ENCODE assay signal across 22 mouse cellular contexts in the genomic region with DNA sequence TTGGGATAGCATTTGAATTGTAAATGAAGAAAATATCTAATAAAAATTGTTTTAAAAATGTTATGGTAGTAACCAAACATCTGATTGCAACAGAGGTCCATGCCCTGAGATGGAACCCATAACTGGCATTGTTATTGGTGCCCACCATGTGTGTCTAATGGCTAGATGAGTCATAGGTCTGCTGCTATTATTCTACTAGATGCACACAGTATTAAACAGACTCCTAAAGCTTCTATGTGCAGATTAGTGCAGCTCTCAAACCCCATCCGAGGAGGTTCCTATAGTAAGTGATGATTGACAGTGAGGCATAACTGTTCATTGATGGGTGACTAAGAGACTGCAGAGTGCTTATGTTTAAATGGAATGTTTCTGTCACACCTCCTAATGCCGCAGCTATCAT. TPM values are rescaled to one million over a fixed set of nuclear protein-coding genes. Genes with fewer than 3 reads are reported as not detected.
"Had no signal": no experiment of that assay in that cellular context is flagged by ENCODE, and none has a peak within 500 bp of the region (broad histone marks: within the 10 kb centered on the region; RNA-seq: fewer than 3 reads in every experiment).

No protein-coding gene starts in this region.

- H3K27ac ChIP-seq: neural tube, embryonic 13.5 days; neural tube, embryonic 15.5 days; stomach, embryonic 15.5 days; stomach, postnatal 0 days had no signal

- DNase-seq: retina, postnatal 1 day; right cerebral cortex, adult 18-20 months; right cerebral cortex, postnatal 14 days; right cerebral cortex, postnatal 25 days; right cerebral cortex, postnatal 4 days; spleen, adult 18-20 months; thymus, adult 18-20 months; thymus, adult 2 months; thymus, postnatal 14 days; thymus, postnatal 25 days; thymus, postnatal 36 days; thymus, postnatal 4 days had no signal

- H3K4me3 ChIP-seq: neural tube, embryonic 13.5 days; neural tube, embryonic 15.5 days; stomach, embryonic 15.5 days had no signal

- H3K27me3 ChIP-seq: neural tube, embryonic 13.5 days; neural tube, embryonic 15.5 days; stomach, embryonic 15.5 days had no signal

RNA-seq across cellular contexts. Expression of a gene that starts 27.3 kb away (rescaled TPM):
- total RNA-seq: neutrophil, adult 5-6 weeks had no signal
- polyA plus RNA-seq: small intestine, adult 2 months; spleen, adult 2 months; testis, adult 2 months; thymus, adult 2 months; thymus, postnatal 0 days; urinary bladder, adult 2 months had no signal

RNA-seq across cellular contexts. Expression of a gene that starts 59.7 kb away (rescaled TPM):
- total RNA-seq: neutrophil, adult 5-6 weeks had no signal
- polyA plus RNA-seq: thymus, postnatal 0 days had no signal
